ENCODE assay signal across 21 mouse cellular contexts in genomic region chr1:166384614-166385013, GRCm38 (mm10). TPM values are rescaled to one million over a fixed set of nuclear protein-coding genes. Genes with fewer than 3 reads are reported as not detected.
DNase-seq lines count a peak whose midpoint lies in the region; ATAC-seq and TF ChIP-seq lines count a peak whose summit lies in the region.
"Had no signal": no experiment of that assay in that cellular context is flagged by ENCODE, and none has a peak within 500 bp of the region (broad histone marks: within the 10 kb centered on the region; RNA-seq: fewer than 3 reads in every experiment).

No protein-coding gene starts in this region.

- 94% methylated on average over 10 of the region's 10 CpGs for WGBS in midbrain, embryonic 11.5 days
- 97% methylated on average over 10 of the region's 10 CpGs for WGBS in midbrain, embryonic 15.5 days

- H3K4me3 ChIP-seq in layer of hippocampus, adult 2 months, result no peak overlapping the region
- no peak overlapping the region for H3K4me3 ChIP-seq in left cerebral cortex, adult 2 months
- no peak overlapping the region for H3K4me3 ChIP-seq in midbrain, embryonic 11.5 days (ENCODE audit: low read depth, low read length)
- H3K4me3 ChIP-seq in midbrain, embryonic 15.5 days, result no peak overlapping the region
- H3K4me3 ChIP-seq in cortical plate, adult 2 months (ENCODE audit: insufficient read depth, low read length), result no peak overlapping the region
- H3K4me3 ChIP-seq: embryonic facial prominence, embryonic 13.5 days; embryonic facial prominence, embryonic 15.5 days; erythroblast, embryonic 14.5 days; forebrain, embryonic 10.5 days; forebrain, embryonic 12.5 days had no signal

- no peaks in the 10 kb centered on the region for H3K27me3 ChIP-seq in midbrain, embryonic 11.5 days (ENCODE audit: control insufficient read depth, insufficient read depth, low read length)
- no peaks in the 10 kb centered on the region for H3K27me3 ChIP-seq in midbrain, embryonic 15.5 days (replicated peaks)
- H3K27me3 ChIP-seq: embryonic facial prominence, embryonic 13.5 days; embryonic facial prominence, embryonic 15.5 days; forebrain, embryonic 12.5 days had no signal

- H3K4me1 ChIP-seq in midbrain, embryonic 11.5 days (ENCODE audit: control insufficient read depth, insufficient read depth, low read length), result peaks cover 14% of the 10 kb centered on the region
- H3K4me1 ChIP-seq in midbrain, embryonic 15.5 days, result peaks cover 18% of the 10 kb centered on the region
- H3K4me1 ChIP-seq in cortical plate, adult 2 months (ENCODE audit: control insufficient read depth, insufficient read depth, low read length), result peaks cover 6% of the 10 kb centered on the region

- ATAC-seq in midbrain, embryonic 11.5 days (ENCODE audit: low FRiP score), result no peak
- no peak for ATAC-seq in midbrain, embryonic 15.5 days (replicated peaks)

- intact Hi-C loops in left cerebral cortex, adult 2 months (cut with DNase I), result no loop called here

- peaks cover 10% of the 10 kb centered on the region; the same call in 1 of the 2 replicates for H3K36me3 ChIP-seq in midbrain, embryonic 11.5 days (ENCODE audit: control insufficient read depth, insufficient read depth, low read length)
- H3K36me3 ChIP-seq in midbrain, embryonic 15.5 days (replicated peaks), result peaks cover 37% of the 10 kb centered on the region

- TF ChIP-seq CTCF in layer of hippocampus, adult 2 months (conservative IDR thresholded peaks at IDR 0.05), result no peak
- TF ChIP-seq CTCF in left cerebral cortex, adult 2 months (IDR thresholded peaks at IDR 0.05), result no peak
- TF ChIP-seq CTCF in cortical plate, adult 2 months (IDR thresholded peaks at IDR 0.05; ENCODE audit: extremely low read depth, insufficient read depth, low read length), result no peak

- H3K9ac ChIP-seq in midbrain, embryonic 11.5 days (ENCODE audit: low read length), result no peak overlapping the region
- H3K9ac ChIP-seq in midbrain, embryonic 15.5 days, result no peak overlapping the region
- H3K9ac ChIP-seq: embryonic facial prominence, embryonic 13.5 days; embryonic facial prominence, embryonic 15.5 days; forebrain, embryonic 12.5 days had no signal

- peak overlapping the region; percentile 67 for H3K27ac ChIP-seq in layer of hippocampus, adult 2 months
- H3K27ac ChIP-seq in left cerebral cortex, adult 2 months, result peak overlapping the region; percentile 51; the same call in 1 of the 2 replicates
- no peak overlapping the region for H3K27ac ChIP-seq in midbrain, embryonic 11.5 days (ENCODE audit: low read depth, low read length)
- no peak overlapping the region for H3K27ac ChIP-seq in midbrain, embryonic 15.5 days
- H3K27ac ChIP-seq in cortical plate, adult 2 months (ENCODE audit: insufficient read depth, low read length), result peak overlapping the region; percentile 30; the same call in 1 of the 2 replicates
- H3K27ac ChIP-seq: embryonic facial prominence, embryonic 13.5 days; embryonic facial prominence, embryonic 15.5 days; forebrain, embryonic 10.5 days had no signal

- no peak overlapping the region for H3K4me2 ChIP-seq in midbrain, embryonic 11.5 days
- no peak overlapping the region for H3K4me2 ChIP-seq in midbrain, embryonic 15.5 days
- H3K4me2 ChIP-seq: embryonic facial prominence, embryonic 13.5 days; embryonic facial prominence, embryonic 15.5 days; forebrain, embryonic 12.5 days had no signal

- no peak for DNase-seq in layer of hippocampus, adult 2 months (ENCODE audit: low spot score in 2 of 2)
- DNase-seq in layer of hippocampus, adult 18-20 months (ENCODE audit: low spot score in 2 of 2), result no peak
- no peak for DNase-seq in left cerebral cortex, adult 2 months (ENCODE audit: extremely low spot score in 1 of 2, low spot score in 2 of 2)
- DNase-seq in left cerebral cortex, adult 8-10 months (ENCODE audit: low spot score in 2 of 2), result no peak
- peak; percentile 12 for DNase-seq in midbrain, embryonic 11.5 days (ENCODE audit: low spot score, missing footprints)
- no peak for DNase-seq in lung, postnatal 4 days
- DNase-seq: adrenal gland, adult 2 months; adrenal gland, postnatal 10 days; adrenal gland, postnatal 25 days; cerebellum, adult 11-12 months; cerebellum, adult 9-10 months; cerebellum, postnatal 10 days; cerebellum, postnatal 25 days; embryo, embryonic 11 days had no signal

- no peak for TF ChIP-seq POLR2A in cortical plate, adult 2 months (IDR thresholded peaks at IDR 0.05; ENCODE audit: extremely low read depth, insufficient read depth, low read length)

- H3K9me3 ChIP-seq in midbrain, embryonic 11.5 days (ENCODE audit: control insufficient read depth, low read length), result no peaks in the 10 kb centered on the region
- H3K9me3 ChIP-seq in midbrain, embryonic 15.5 days, result no peaks in the 10 kb centered on the region
- H3K9me3 ChIP-seq: embryonic facial prominence, embryonic 13.5 days; embryonic facial prominence, embryonic 15.5 days; forebrain, embryonic 10.5 days; forebrain, embryonic 12.5 days had no signal

RNA-seq across cellular contexts. Expression of gene Tada1, which starts 5.7 kb away (rescaled TPM):
- total RNA-seq in layer of hippocampus, adult 2 months (2021), result 10 to 100 TPM; 35.2 to 38.2 TPM
- 10 to 100 TPM; 36.6 to 36.9 TPM for total RNA-seq in layer of hippocampus, adult 18-20 months (2021)
- 10 to 100 TPM; 35.2 to 36.9 TPM for total RNA-seq in left cerebral cortex, adult 2 months (2021)
- 10 to 100 TPM; 33.4 to 37.7 (median 33.6) TPM for total RNA-seq in left cerebral cortex, adult 8-10 months (2022)
- polyA plus RNA-seq in midbrain, embryonic 11.5 days (2014; fragmentation: Nextera tagmentation; extraction: Ambion mirVana), result 70.5 and 73.5 TPM in 2 replicates
- 90.5 and 94.9 TPM in 2 replicates for polyA plus RNA-seq in midbrain, embryonic 15.5 days (2015; fragmentation: Nextera tagmentation; extraction: Ambion mirVana)
- polyA plus RNA-seq in cortical plate, adult 2 months (2012; rRNA removed), result 42.5 and 43.2 TPM in 2 replicates

RNA-seq across cellular contexts. Expression of gene Pogk, which starts 25.0 kb away (rescaled TPM):
- total RNA-seq in layer of hippocampus, adult 2 months (2021), result 10 to 100 TPM; 29.7 to 36.1 TPM
- total RNA-seq in layer of hippocampus, adult 18-20 months (2021), result 10 to 100 TPM; 34.9 to 36.0 TPM
- total RNA-seq in left cerebral cortex, adult 2 months (2021), result 10 to 100 TPM; 39.8 to 39.9 TPM
- 10 to 100 TPM; 41.1 to 43.6 (median 42.4) TPM for total RNA-seq in left cerebral cortex, adult 8-10 months (2022)
- polyA plus RNA-seq in midbrain, embryonic 11.5 days (2014; fragmentation: Nextera tagmentation; extraction: Ambion mirVana), result 39.8 and 41.6 TPM in 2 replicates
- 36.7 and 41.3 TPM in 2 replicates for polyA plus RNA-seq in midbrain, embryonic 15.5 days (2015; fragmentation: Nextera tagmentation; extraction: Ambion mirVana)
- polyA plus RNA-seq in cortical plate, adult 2 months (2012; rRNA removed), result 26.2 TPM in 2 replicates

Comparison
In these comparisons a context has a peak if more than half of its experiments do, and no peak if none do; other contexts are left out.
1. H3K27ac ChIP-seq: peak in layer of hippocampus, adult 2 months (single experiment), left cerebral cortex, adult 2 months (single experiment) and cortical plate, adult 2 months (single experiment); none in midbrain, embryonic 11.5 days (single experiment) and midbrain, embryonic 15.5 days (single experiment).